Mouse (Mus musculus) midbrain, embryonic 14.5 days (tissue): ENCODE measurements around the gene Rnf223. TPM values are rescaled to one million over a fixed set of nuclear protein-coding genes. Genes with fewer than 3 reads are reported as not detected.

Experiments
- ATAC-seq: fragments of 200-750 bp; cut with Nextera tagmentation; 2 replicates; pipeline ENCODE4 v1.8.0; 2017; ENCODE audit warnings: moderate number of reproducible peaks, moderate library complexity; ENCODE audit not compliant: low FRiP score, low TSS enrichment
- DNase-seq: peaks from one replicate; pipeline ENCODE4 v3.0.0-alpha.2; 2015
- H3K27ac ChIP-seq: fragments of 300-500 bp; sonication (generic); replicated peaks from 2 replicates; pipeline ENCODE4 v1.5.1; 2014; ENCODE audit warnings: mild to moderate bottlenecking, low read depth, low read length, moderate library complexity
- H3K27me3 ChIP-seq: fragments of 300-500 bp; sonication (generic); 2 replicates; pipeline ENCODE4 v1.6.1; 2014; ENCODE audit warnings: low read length, control low read depth, mixed read lengths; ENCODE audit not compliant: control insufficient read depth, insufficient read depth
- H3K36me3 ChIP-seq: fragments of 300-500 bp; sonication (generic); 2 replicates; pipeline ENCODE4 v1.6.1; 2014; ENCODE audit warnings: low read length, control low read depth; ENCODE audit not compliant: control insufficient read depth, insufficient read depth
- H3K4me1 ChIP-seq: fragments of 300-500 bp; sonication (generic); 2 replicates; pipeline ENCODE4 v1.6.1; 2014; ENCODE audit warnings: mild to moderate bottlenecking, antibody characterized with exemption, low read length, control low read depth; ENCODE audit not compliant: control insufficient read depth, insufficient read depth
- H3K4me2 ChIP-seq: fragments of 300-500 bp; sonication (generic); 2 replicates; pipeline ENCODE4 v1.6.1; 2014; ENCODE audit warnings: mild to moderate bottlenecking, low read length, moderate library complexity
- H3K4me3 ChIP-seq: fragments of 300-500 bp; sonication (generic); replicated peaks from 2 replicates; pipeline ENCODE4 v1.5.1; 2014; ENCODE audit warnings: low read depth, low read length
- H3K9ac ChIP-seq: fragments of 300-500 bp; sonication (generic); replicated peaks from 2 replicates; pipeline ENCODE4 v1.6.1; 2014; ENCODE audit warnings: mild to moderate bottlenecking, low read length, moderate library complexity
- H3K9me3 ChIP-seq: fragments of 300-500 bp; sonication (generic); 2 replicates; pipeline ENCODE4 v1.6.1; 2016; ENCODE audit warnings: low read length, control low read depth, mixed read lengths; ENCODE audit not compliant: control insufficient read depth
- WGBS: fragments of 180-500 bp; shearing (Covaris S2); extraction: QIAGEN DNeasy Blood & Tissue Kit; methylation state at CpG from one replicate; pipeline ENCODE4 v1.1.7; 2014; 5-methylcytosine and 5-hydroxymethylcytosine counted together
- polyA plus RNA-seq: library from polyadenylated mRNA; unstranded; fragments of >200 nt; fragmentation: Nextera tagmentation; extraction: Ambion mirVana; gene quantifications from 2 replicates; pipeline ENCODE4 v1.2.1, GENCODE M21; 2014

Rnf223 gene
- polyA plus RNA-seq, 1 experiment from 2014 or later: 0.92 TPM

GRCm38 (mm10) chr4:156093758-156094157 lies 36.6 kb upstream of the Rnf223 start:
- Histone ChIP-seq H3K9me3 (no peaks in the 10 kb centered on the region), H3K4me3 (no peak overlapping the region), H3K4me2 (no peak overlapping the region), H3K27me3 (no peaks in the 10 kb centered on the region), H3K27ac (no peak overlapping the region), H3K36me3 (no peaks in the 10 kb centered on the region), H3K4me1 (no peaks in the 10 kb centered on the region), H3K9ac (no peak overlapping the region)
- 84% methylated on average over 5 of the region's 5 CpGs for WGBS
- ATAC-seq: no peak
- no peak for DNase-seq

GRCm38 (mm10) chr4:156096191-156096590 lies 34.1 kb upstream of the Rnf223 start:
- Histone ChIP-seq H3K27ac (no peak overlapping the region), H3K9me3 (no peaks in the 10 kb centered on the region), H3K4me3 (no peak overlapping the region), H3K9ac (no peak overlapping the region), H3K27me3 (no peaks in the 10 kb centered on the region), H3K36me3 (no peaks in the 10 kb centered on the region), H3K4me1 (no peaks in the 10 kb centered on the region), H3K4me2 (no peak overlapping the region)
- DNase-seq: no peak
- no peak for ATAC-seq
- WGBS: 97% methylated on average over 1 of the region's 1 CpGs

- Histone ChIP-seq H3K36me3 (no peaks in the 10 kb centered on the region), H3K4me1 (no peaks in the 10 kb centered on the region), H3K4me2 (no peak overlapping the region), H3K27me3 (no peaks in the 10 kb centered on the region), H3K27ac (no peak overlapping the region), H3K9me3 (no peaks in the 10 kb centered on the region), H3K9ac (no peak overlapping the region), H3K4me3 (no peak overlapping the region)
- ATAC-seq (no peak), DNase-seq (no peak)
- WGBS: 72% methylated on average over 9 of the region's 9 CpGs
Measured at GRCm38 (mm10) chr4:156097770-156098366, 32.4 kb upstream of the Rnf223 start.

- ATAC-seq (no peak), DNase-seq (no peak)
- no peaks in the 10 kb centered on the region for H3K27me3 ChIP-seq
- H3K9ac ChIP-seq: no peak overlapping the region
- no peak overlapping the region for H3K27ac ChIP-seq
- H3K36me3 ChIP-seq: no peaks in the 10 kb centered on the region
- no peaks in the 10 kb centered on the region for H3K9me3 ChIP-seq
- H3K4me1 ChIP-seq: no peaks in the 10 kb centered on the region
- H3K4me2 ChIP-seq: no peak overlapping the region
- WGBS: 65% methylated on average over 6 of the region's 6 CpGs
- no peak overlapping the region for H3K4me3 ChIP-seq
Measured at GRCm38 (mm10) chr4:156099427-156099826, 30.9 kb upstream of the Rnf223 start.

- Histone ChIP-seq H3K36me3 (no peaks in the 10 kb centered on the region), H3K4me2 (no peak overlapping the region), H3K4me1 (no peaks in the 10 kb centered on the region), H3K9me3 (no peaks in the 10 kb centered on the region), H3K27me3 (no peaks in the 10 kb centered on the region), H3K27ac (no peak overlapping the region), H3K4me3 (no peak overlapping the region), H3K9ac (no peak overlapping the region)
- DNase-seq (no peak), ATAC-seq (no peak)
- WGBS: 95% methylated on average over 5 of the region's 5 CpGs
Measured at GRCm38 (mm10) chr4:156100501-156100900, 29.8 kb upstream of the Rnf223 start.

GRCm38 (mm10) chr4:156101481-156101903 lies 28.8 kb upstream of the Rnf223 start:
- H3K27me3 ChIP-seq: no peaks in the 10 kb centered on the region
- ATAC-seq (no peak), DNase-seq (peak; percentile 12)
- no peaks in the 10 kb centered on the region for H3K4me1 ChIP-seq
- H3K4me2 ChIP-seq: no peak overlapping the region
- H3K36me3 ChIP-seq: no peaks in the 10 kb centered on the region
- H3K4me3 ChIP-seq: no peak overlapping the region
- no peaks in the 10 kb centered on the region for H3K9me3 ChIP-seq
- H3K9ac ChIP-seq: no peak overlapping the region
- H3K27ac ChIP-seq: no peak overlapping the region
- WGBS: 51% methylated on average over 3 of the region's 3 CpGs

GRCm38 (mm10) chr4:156103342-156103741 lies 27.0 kb upstream of the Rnf223 start:
- no peaks in the 10 kb centered on the region for H3K4me1 ChIP-seq
- 85% methylated on average over 4 of the region's 4 CpGs for WGBS
- no peak for DNase-seq
- H3K9ac ChIP-seq: no peak overlapping the region
- ATAC-seq: no peak
- H3K36me3 ChIP-seq: no peaks in the 10 kb centered on the region
- H3K4me3 ChIP-seq: no peak overlapping the region
- no peaks in the 10 kb centered on the region for H3K9me3 ChIP-seq
- H3K27ac ChIP-seq: no peak overlapping the region
- no peaks in the 10 kb centered on the region for H3K27me3 ChIP-seq
- H3K4me2 ChIP-seq: no peak overlapping the region

- Histone ChIP-seq H3K4me1 (0 out of 2 replicates have a peak, but pooled peaks cover 4% of the 10 kb centered on the region), H3K4me2 (peak overlapping the region; percentile 68), H3K27ac (peak overlapping the region; percentile 78), H3K36me3 (no peaks in the 10 kb centered on the region), H3K4me3 (peak overlapping the region; percentile 74), H3K9me3 (no peaks in the 10 kb centered on the region), H3K9ac (peak overlapping the region; percentile 60), H3K27me3 (no peaks in the 10 kb centered on the region)
- WGBS: 34% methylated on average over 12 of the region's 13 CpGs
- DNase-seq: peak; percentile 64
- no peak for ATAC-seq
Measured at GRCm38 (mm10) chr4:156108606-156109546, 21.4 kb upstream of the Rnf223 start.
